Mouse (Mus musculus) C2C12 (cell line): ENCODE data around the gene Clec10a.

Experiments
- CTCF ChIP-seq: IDR thresholded peaks from one replicate; pipeline ENCODE4 v1.5.1; 2011; ENCODE audit not compliant: control insufficient read depth, insufficient read depth, insufficient read length
- MYOG ChIP-seq: IDR thresholded peaks from one replicate; pipeline ENCODE4 v1.6.1; 2011; ENCODE audit not compliant: control insufficient read depth, insufficient read length; ENCODE audit errors: extremely low read depth

DNA sequence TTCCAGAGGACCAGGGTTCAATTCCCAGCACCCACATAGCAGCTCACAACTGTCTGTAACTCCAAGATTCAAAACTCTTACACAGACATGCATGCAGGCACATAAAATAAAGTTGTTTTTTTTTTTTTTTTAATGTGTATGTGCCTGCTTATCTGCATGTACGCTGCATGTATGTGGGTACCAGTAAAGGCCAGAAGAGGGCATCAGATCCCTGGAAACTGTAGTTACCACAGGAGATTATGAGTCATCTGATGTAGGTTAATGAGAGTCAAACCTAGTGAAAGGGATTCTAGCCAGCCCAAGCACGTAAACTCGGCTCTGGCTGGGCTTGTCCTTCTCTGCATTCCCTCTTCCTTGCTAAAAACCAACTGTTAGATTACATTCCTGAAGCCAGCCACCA lies 4.9 kb upstream of the Clec10a start:
- TF ChIP-seq MYOG: no peak
- no peak for TF ChIP-seq CTCF
